Mouse (Mus musculus) effector memory CD4-positive, alpha-beta T cell, adult 5 months (primary cell): ENCODE data around the gene Plppr4. TPM values are rescaled to one million over a fixed set of nuclear protein-coding genes. Genes with fewer than 3 reads are reported as not detected.

ENCODE experiments used
- polyA plus RNA-seq: library from polyadenylated mRNA; unstranded; fragments of 100-300 nt; shearing (Covaris generic); gene quantifications from one replicate; pipeline ENCODE4 v1.2.1, GENCODE M21; 2017

Plppr4 gene
- not detected for polyA plus RNA-seq

GRCm38 (mm10) chr3:117360528-117360927 lies at the start of gene Plppr4:
Gene Plppr4, minus strand, starts transcription at chr3:117360876.

Other genes with a start within 250 kb of the Plppr4 start
- not detected for gene Plppr5, start 214.0 kb upstream of the Plppr4 start, polyA plus RNA-seq